ENCODE assay signal across 8 mouse cellular contexts in the genomic region with DNA sequence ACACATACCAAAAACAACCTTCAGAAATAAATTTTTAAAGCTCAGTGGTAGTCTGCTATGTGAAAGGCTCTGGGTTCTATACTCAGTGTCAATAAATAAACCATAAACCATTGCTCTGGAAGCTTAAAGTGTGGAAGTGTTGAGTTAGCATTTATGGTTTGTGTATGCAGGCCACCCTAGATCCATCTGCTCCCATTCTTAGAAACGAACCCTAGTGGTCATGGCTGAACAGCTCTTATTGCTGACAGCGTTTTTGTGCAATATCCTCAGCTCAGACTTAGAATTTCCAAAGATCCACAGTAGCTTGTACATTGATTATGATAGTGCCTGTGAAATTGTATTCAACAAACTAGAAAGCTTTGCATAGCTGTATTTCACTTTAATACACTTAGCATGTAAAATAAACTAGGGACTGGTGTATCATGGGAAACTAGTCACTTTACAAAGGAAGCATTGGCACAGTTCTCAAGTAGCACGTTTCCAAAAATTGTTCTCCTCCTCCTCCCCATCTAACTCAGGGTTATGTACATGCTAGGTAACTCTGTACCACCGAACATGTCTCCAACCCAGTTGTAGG.
DNase-seq lines count a peak whose midpoint lies in the region; ATAC-seq lines count a peak whose summit lies in the region.

No protein-coding gene starts in this region.

- no peaks in the 10 kb centered on the region for H3K36me3 ChIP-seq in embryonic facial prominence, embryonic 12.5 days
- H3K36me3 ChIP-seq in hindbrain, embryonic 16.5 days (ENCODE audit: control insufficient read depth, insufficient read depth, low read length): no peaks in the 10 kb centered on the region
- no peaks in the 10 kb centered on the region for H3K36me3 ChIP-seq in macrophage (ENCODE audit: inconsistent target)

- H3K27me3 ChIP-seq in embryonic facial prominence, embryonic 12.5 days: no peaks in the 10 kb centered on the region
- no peaks in the 10 kb centered on the region for H3K27me3 ChIP-seq in hindbrain, embryonic 16.5 days (replicated peaks; ENCODE audit: control insufficient read depth, insufficient read depth, low read length)

- H3K27ac ChIP-seq in embryonic facial prominence, embryonic 12.5 days: no peak overlapping the region
- no peak overlapping the region; the same call in 1 of the 2 replicates for H3K27ac ChIP-seq in hindbrain, embryonic 16.5 days (ENCODE audit: low read depth, low read length)
- peak overlapping the region; percentile 89 for H3K27ac ChIP-seq in macrophage

- peak; percentile 15 for DNase-seq in adrenal gland, adult 2 months
- no peak for DNase-seq in adrenal gland, postnatal 25 days
- peak; percentile 25 for DNase-seq in 3T3-L1 (ENCODE audit: low read depth, low spot score)
- DNase-seq in yolk sac, embryonic 10.5 days (ENCODE audit: low spot score): peak; percentile 12
- DNase-seq in gastrocnemius, postnatal 25 days: no peak

- peak overlapping the region; percentile 72; the same call in 1 of the 2 replicates for H3K4me3 ChIP-seq in embryonic facial prominence, embryonic 12.5 days
- peak overlapping the region; percentile 59 for H3K4me3 ChIP-seq in hindbrain, embryonic 16.5 days (ENCODE audit: low read length)
- H3K4me3 ChIP-seq in macrophage (ENCODE audit: inconsistent target): peak overlapping the region; percentile 85

- peaks cover 3% of the 10 kb centered on the region; the same call in 1 of the 2 replicates for H3K4me1 ChIP-seq in embryonic facial prominence, embryonic 12.5 days
- peaks cover 13% of the 10 kb centered on the region for H3K4me1 ChIP-seq in hindbrain, embryonic 16.5 days (ENCODE audit: control insufficient read depth, insufficient read depth, low read depth, low read length)

- no peaks in the 10 kb centered on the region for H3K9me3 ChIP-seq in embryonic facial prominence, embryonic 12.5 days
- no peaks in the 10 kb centered on the region for H3K9me3 ChIP-seq in hindbrain, embryonic 16.5 days (ENCODE audit: control insufficient read depth, low read length)

- ATAC-seq in embryonic facial prominence, embryonic 12.5 days (ENCODE audit: insufficient number of reproducible peaks, insufficient read depth, low FRiP score, low TSS enrichment): no peak
- ATAC-seq in hindbrain, embryonic 16.5 days: no peak; the same call in 1 of the 2 replicates

- no peak overlapping the region for H3K9ac ChIP-seq in embryonic facial prominence, embryonic 12.5 days
- no peak overlapping the region for H3K9ac ChIP-seq in hindbrain, embryonic 16.5 days (ENCODE audit: low read depth, low read length)

- 40% methylated on average over 4 of the region's 4 CpGs for WGBS in embryonic facial prominence, embryonic 12.5 days
- 38% methylated on average over 4 of the region's 4 CpGs for WGBS in hindbrain, embryonic 16.5 days
- WGBS in macrophage (ENCODE audit: missing documents): 3% methylated on average over 4 of the region's 4 CpGs

- H3K79me2 ChIP-seq in macrophage (ENCODE audit: inconsistent target): peaks cover 91% of the 10 kb centered on the region

- peak overlapping the region; percentile 79 for H3K4me2 ChIP-seq in embryonic facial prominence, embryonic 12.5 days (replicated peaks)
- H3K4me2 ChIP-seq in hindbrain, embryonic 16.5 days (ENCODE audit: low read length): peak overlapping the region; percentile 60

Comparison
In these comparisons a context has a peak if more than half of its experiments do, and no peak if none do; other contexts are left out.
1. DNase-seq: peak in adrenal gland, adult 2 months (single experiment), 3T3-L1 (single experiment) and yolk sac, embryonic 10.5 days (single experiment); none in adrenal gland, postnatal 25 days (single experiment) and gastrocnemius, postnatal 25 days (single experiment).
2. Peak in every context shown above with its lines, with median percentiles within 50 percentile points of each other: H3K4me3 ChIP-seq.